Mouse (Mus musculus) hindbrain, embryonic 14.5 days (tissue): ENCODE results near the gene BC107364. TPM values are rescaled to one million over a fixed set of nuclear protein-coding genes. Genes with fewer than 3 reads are reported as not detected.
"Not testable (repeated sequence)": the region's sequence is repeated elsewhere in the genome, so short reads cannot be mapped to it uniquely, and the experiment has no call there.

Experiments used
- ATAC-seq: fragments of 200-750 bp; cut with Nextera tagmentation; 2 replicates; pipeline ENCODE4 v1.8.0; 2017; ENCODE audit warnings: moderate number of reproducible peaks, mild to moderate bottlenecking, moderate TSS enrichment, moderate library complexity; ENCODE audit not compliant: low FRiP score
- DNase-seq: peaks from one replicate; pipeline ENCODE4 v3.0.0-alpha.2; 2015; ENCODE audit warnings: low spot score
- H3K27ac ChIP-seq: fragments of 300-500 bp; sonication (generic); 2 replicates; pipeline ENCODE4 v1.5.1; 2014; ENCODE audit warnings: mild to moderate bottlenecking, moderate library complexity
- H3K27me3 ChIP-seq: fragments of 300-500 bp; sonication (generic); 2 replicates; pipeline ENCODE4 v1.6.1; 2014; ENCODE audit warnings: mild to moderate bottlenecking, low read length, mixed read lengths; ENCODE audit not compliant: control insufficient read depth, insufficient read depth
- H3K36me3 ChIP-seq: fragments of 300-500 bp; sonication (generic); replicated peaks from 2 replicates; pipeline ENCODE4 v1.6.1; 2014; ENCODE audit not compliant: control insufficient read depth, insufficient read depth
- H3K4me1 ChIP-seq: fragments of 300-500 bp; sonication (generic); replicated peaks from 2 replicates; pipeline ENCODE4 v1.6.1; 2014; ENCODE audit warnings: antibody characterized with exemption, low read length, mixed read lengths; ENCODE audit not compliant: control insufficient read depth, insufficient read depth
- H3K4me2 ChIP-seq: fragments of 300-500 bp; sonication (generic); replicated peaks from 2 replicates; pipeline ENCODE4 v1.6.1; 2014; ENCODE audit warnings: mild to moderate bottlenecking, moderate library complexity
- H3K4me3 ChIP-seq: fragments of 300-500 bp; sonication (generic); replicated peaks from 2 replicates; pipeline ENCODE4 v1.5.1; 2014; ENCODE audit warnings: mild to moderate bottlenecking, low read length
- H3K9ac ChIP-seq: fragments of 300-500 bp; sonication (generic); 2 replicates; pipeline ENCODE4 v1.6.1; 2014
- H3K9me3 ChIP-seq: fragments of 300-500 bp; sonication (generic); 2 replicates; pipeline ENCODE4 v1.6.1; 2016; ENCODE audit warnings: low read length; ENCODE audit not compliant: control insufficient read depth
- WGBS: fragments of 180-500 bp; shearing (Covaris S2); extraction: QIAGEN DNeasy Blood & Tissue Kit; methylation state at CpG from one replicate; pipeline ENCODE4 v1.1.7; 2014; 5-methylcytosine and 5-hydroxymethylcytosine counted together
- polyA plus RNA-seq: library from polyadenylated mRNA; unstranded; fragments of >200 nt; fragmentation: Nextera tagmentation; extraction: Ambion mirVana; gene quantifications from 2 replicates; pipeline ENCODE4 v1.2.1, GENCODE M21; 2014

The BC107364 gene
- polyA plus RNA-seq, 1 experiment from 2014 or later: not detected

DNA sequence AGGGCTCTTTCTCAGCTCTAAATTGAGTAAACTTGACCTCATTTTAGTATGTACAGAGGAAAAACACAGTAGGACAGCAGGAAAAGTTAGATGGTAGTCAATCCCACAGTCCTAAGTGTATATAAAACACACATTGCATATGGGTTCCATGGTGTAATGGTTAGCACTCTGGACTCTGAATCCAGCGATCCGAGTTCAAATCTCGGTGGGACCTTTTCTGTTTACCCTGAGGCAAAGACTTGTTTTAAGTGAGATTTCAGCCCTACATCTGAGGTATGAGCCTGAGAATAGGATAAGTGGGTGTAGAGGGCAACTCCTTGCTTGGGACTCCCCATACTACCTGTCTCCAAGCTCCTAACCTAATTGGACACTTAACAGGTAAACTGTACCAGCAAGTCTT is 27.1 kb upstream of the BC107364 start:
- 31% methylated on average over 3 of the region's 3 CpGs for WGBS

DNA sequence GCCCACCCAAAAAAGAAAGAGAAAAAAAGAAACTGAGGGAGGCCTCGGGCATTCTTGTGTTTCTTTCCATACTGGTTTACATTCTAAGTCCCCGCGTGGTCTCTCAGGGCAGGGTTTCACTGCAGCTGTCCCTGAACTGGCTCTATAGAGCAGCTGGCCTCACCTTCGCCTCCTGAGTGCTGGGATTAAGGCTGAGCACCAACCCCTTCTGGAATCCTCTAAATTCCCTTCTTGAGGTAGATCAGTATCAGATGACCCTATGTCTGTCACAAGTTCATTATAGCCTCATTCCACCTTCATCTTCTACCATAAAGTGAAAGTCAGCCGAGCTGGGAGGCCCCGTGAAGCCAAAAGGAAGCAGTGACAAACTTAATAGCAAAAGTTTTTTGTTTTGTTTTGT is 25.5 kb upstream of the BC107364 start:
- no peaks in the 10 kb centered on the region for H3K9me3 ChIP-seq
- H3K4me1 ChIP-seq: peaks cover 6% of the 10 kb centered on the region; the same call in 1 of the 2 replicates
- no peak overlapping the region for H3K4me2 ChIP-seq
- H3K27me3 ChIP-seq: peaks cover 68% of the 10 kb centered on the region
- DNase-seq (no peak), ATAC-seq (no peak)
- H3K4me3 ChIP-seq: no peak overlapping the region
- H3K27ac ChIP-seq: no peak overlapping the region
- no peak overlapping the region for H3K9ac ChIP-seq
- no peaks in the 10 kb centered on the region for H3K36me3 ChIP-seq
- WGBS: 74% methylated on average over 6 of the region's 6 CpGs

More for the DNA sequence above, 27.1 kb upstream of the BC107364 start:
- no peaks in the 10 kb centered on the region for H3K9me3 ChIP-seq
- no peak overlapping the region for H3K9ac ChIP-seq
- no peaks in the 10 kb centered on the region for H3K36me3 ChIP-seq
- no peak overlapping the region for H3K4me2 ChIP-seq
- ATAC-seq: no peak
- peaks cover 6% of the 10 kb centered on the region; the same call in 1 of the 2 replicates for H3K4me1 ChIP-seq
- no peak overlapping the region for H3K27ac ChIP-seq
- H3K27me3 ChIP-seq: peaks cover 55% of the 10 kb centered on the region
- no peak for DNase-seq
- H3K4me3 ChIP-seq: no peak overlapping the region

DNA sequence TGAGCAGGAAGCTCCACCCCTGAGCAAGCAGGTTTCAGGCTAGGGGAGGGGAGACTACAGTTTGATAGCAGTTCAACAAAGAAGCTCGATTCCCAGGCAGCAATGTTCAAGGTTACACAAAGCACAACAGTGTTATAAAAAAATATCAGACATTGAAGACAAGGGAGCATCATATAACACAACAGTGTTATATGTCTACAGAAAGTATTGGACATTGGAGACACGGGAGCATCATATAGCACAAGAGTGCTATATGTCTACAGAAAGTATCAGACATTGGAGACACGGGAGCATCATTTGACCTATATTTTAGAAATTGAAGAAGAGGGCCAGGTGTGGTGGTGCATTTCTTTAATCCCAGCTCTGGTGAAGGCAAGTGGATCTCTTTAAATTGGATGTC is 25.0 kb upstream of the BC107364 start:
- no peak for ATAC-seq
- no peak for DNase-seq
- Histone ChIP-seq H3K9me3 (no peaks in the 10 kb centered on the region), H3K27ac (no peak overlapping the region), H3K4me1 (peaks cover 6% of the 10 kb centered on the region; the same call in 1 of the 2 replicates), H3K9ac (no peak overlapping the region), H3K4me2 (no peak overlapping the region), H3K36me3 (no peaks in the 10 kb centered on the region), H3K4me3 (no peak overlapping the region), H3K27me3 (peaks cover 73% of the 10 kb centered on the region)
- 53% methylated on average over 3 of the region's 3 CpGs for WGBS

DNA sequence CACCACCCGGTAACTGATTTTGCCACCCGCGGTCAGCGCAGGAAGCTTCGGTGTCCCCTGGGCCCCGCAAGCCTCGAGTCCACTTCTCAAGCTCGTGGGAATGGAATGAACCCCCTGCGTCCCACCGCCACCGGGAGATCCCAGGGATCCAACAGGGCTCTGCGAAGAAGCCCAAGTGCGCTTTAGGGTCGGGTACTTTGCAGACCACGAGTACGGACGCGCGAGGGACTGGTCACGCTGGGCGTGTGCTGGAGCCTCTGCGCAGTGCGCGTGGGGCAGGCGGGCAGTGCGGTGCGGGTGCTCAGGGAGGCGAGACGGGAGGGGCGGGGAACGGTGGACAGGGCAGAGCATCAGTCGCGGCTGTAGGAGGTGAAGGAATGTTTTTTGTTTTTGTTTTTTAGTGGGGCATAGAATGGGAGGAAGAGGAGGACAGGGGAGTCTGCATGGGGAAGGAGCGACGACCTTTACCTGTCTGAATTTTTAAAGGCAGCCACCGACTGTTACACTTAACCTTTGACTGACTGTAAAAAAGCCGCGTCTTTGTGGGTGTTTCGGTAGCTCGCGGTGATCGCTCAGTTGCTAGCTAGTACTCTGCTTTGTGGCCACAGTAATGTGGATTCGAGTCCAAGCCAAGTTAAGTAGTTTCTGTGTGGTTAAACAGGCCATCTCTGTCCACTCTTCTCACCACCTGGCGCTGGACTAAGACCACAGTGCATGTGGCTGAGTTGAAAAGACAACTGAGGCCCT is 23.0 kb upstream of the BC107364 start:
- Histone ChIP-seq H3K4me1 (peaks cover 6% of the 10 kb centered on the region; the same call in 1 of the 2 replicates), H3K4me2 (peak overlapping the region; percentile 48), H3K9ac (no peak overlapping the region; the same call in 1 of the 2 replicates), H3K27me3 (peaks cover 75% of the 10 kb centered on the region), H3K4me3 (peak overlapping the region; percentile 23), H3K9me3 (no peaks in the 10 kb centered on the region), H3K27ac (no peak overlapping the region), H3K36me3 (no peaks in the 10 kb centered on the region)
- ATAC-seq: no peak
- DNase-seq: no peak
- 2% methylated on average over 44 of the region's 44 CpGs for WGBS

DNA sequence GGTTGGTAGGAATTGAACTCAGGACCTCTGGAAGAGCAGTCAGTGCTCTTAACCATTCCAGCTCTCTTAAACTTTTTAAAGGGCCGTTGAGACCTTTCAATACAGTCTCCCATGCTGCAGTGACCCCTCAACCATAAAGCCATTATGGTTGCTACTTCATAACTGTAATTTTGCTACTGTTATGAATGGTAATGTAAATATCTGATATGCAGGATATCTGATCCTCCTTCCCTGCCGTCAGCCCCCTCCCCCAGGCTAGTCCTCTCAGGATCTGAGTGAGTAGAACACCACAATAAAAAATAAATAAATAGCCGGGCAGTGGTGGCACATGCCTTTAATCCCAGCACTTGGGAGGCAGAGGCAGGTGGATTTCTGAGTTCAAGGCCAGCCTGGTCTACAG is 21.4 kb upstream of the BC107364 start:
- not testable (repeated sequence) for DNase-seq, H3K4me3 ChIP-seq, H3K27ac ChIP-seq, H3K4me1 ChIP-seq, ATAC-seq, H3K4me2 ChIP-seq, H3K9me3 ChIP-seq, H3K9ac ChIP-seq, H3K36me3 ChIP-seq
- H3K27me3 ChIP-seq: peaks cover 71% of the 10 kb centered on the region
- 72% methylated on average over 3 of the region's 3 CpGs for WGBS

DNA sequence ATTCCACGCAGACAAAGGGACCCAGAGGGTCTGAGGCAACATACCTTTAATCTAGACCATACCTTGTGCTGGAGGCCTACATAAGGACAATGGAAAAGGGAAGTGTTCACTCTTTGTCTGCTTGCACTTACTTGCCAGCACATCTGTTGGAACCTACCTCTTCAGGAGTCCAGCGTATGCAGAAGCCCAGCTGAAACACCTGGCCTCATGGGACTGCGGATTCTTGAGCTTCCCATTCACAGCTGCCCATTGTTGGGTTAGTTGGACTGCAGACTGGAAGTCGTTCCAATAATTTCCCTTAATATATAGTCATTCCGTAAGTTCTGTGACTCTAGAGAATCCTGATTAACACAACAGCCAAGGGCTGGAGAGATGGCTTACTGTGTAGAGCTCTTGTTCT is 20.0 kb upstream of the BC107364 start:
- no peak overlapping the region for H3K4me2 ChIP-seq
- H3K36me3 ChIP-seq: no peaks in the 10 kb centered on the region
- H3K27me3 ChIP-seq: peaks cover 64% of the 10 kb centered on the region
- DNase-seq (no peak), ATAC-seq (no peak)
- H3K9me3 ChIP-seq: no peaks in the 10 kb centered on the region
- 91% methylated on average over 5 of the region's 5 CpGs for WGBS
- no peak overlapping the region for H3K27ac ChIP-seq
- no peak overlapping the region for H3K9ac ChIP-seq
- H3K4me3 ChIP-seq: no peak overlapping the region
- H3K4me1 ChIP-seq: peaks cover 6% of the 10 kb centered on the region; the same call in 1 of the 2 replicates

DNA sequence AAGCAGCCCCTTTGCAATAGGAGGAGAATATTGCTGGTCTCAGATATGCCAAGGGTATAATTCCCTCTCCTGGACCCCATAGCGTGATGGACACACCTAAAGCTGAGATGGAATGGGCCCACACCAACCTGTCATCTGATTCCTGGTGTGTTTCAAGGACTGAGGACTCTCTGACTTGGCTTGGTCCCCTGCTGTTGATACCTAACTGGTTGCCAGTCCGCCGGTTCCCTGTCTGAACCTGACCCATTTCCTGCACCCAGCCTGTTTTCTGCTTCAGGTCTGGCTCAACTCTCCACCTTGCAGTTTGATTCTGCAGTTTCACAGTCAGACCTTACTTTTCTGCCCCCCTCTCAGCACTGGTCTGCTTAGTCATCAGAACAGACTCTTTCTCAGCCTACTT is 17.5 kb upstream of the BC107364 start:
- no peak overlapping the region for H3K4me3 ChIP-seq
- WGBS: 83% methylated on average over 3 of the region's 3 CpGs
- H3K27me3 ChIP-seq: peaks cover 61% of the 10 kb centered on the region
- H3K9me3 ChIP-seq: no peaks in the 10 kb centered on the region
- H3K4me2 ChIP-seq: no peak overlapping the region
- no peak overlapping the region for H3K27ac ChIP-seq
- ATAC-seq (no peak), DNase-seq (no peak)
- peaks cover under 1% of the 10 kb centered on the region; the same call in 1 of the 2 replicates for H3K4me1 ChIP-seq
- H3K9ac ChIP-seq: no peak overlapping the region
- no peaks in the 10 kb centered on the region for H3K36me3 ChIP-seq

DNA sequence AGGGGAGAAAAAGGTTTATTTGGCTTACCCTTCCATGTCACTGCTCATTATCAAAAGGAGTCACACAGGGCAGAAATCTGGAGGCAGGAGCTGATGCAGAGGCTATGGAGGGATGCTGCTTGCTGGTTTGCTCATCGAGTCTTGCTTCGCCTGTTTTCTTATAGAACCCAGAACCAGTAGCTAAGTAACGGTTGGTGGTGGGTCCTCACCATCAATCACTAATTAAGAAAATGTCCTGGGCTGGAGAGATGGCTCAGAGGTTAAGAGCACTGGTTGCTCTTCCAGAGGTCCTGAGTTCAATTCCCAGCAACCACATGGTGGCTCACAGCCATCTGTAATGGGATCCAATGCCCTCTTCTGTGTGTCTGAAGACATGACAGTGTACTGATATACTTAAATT is 16.2 kb upstream of the BC107364 start:
- H3K9me3 ChIP-seq, DNase-seq, H3K4me3 ChIP-seq, ATAC-seq, H3K4me2 ChIP-seq, H3K4me1 ChIP-seq, H3K9ac ChIP-seq, H3K36me3 ChIP-seq, H3K27ac ChIP-seq: not testable (repeated sequence)
- peaks cover 59% of the 10 kb centered on the region for H3K27me3 ChIP-seq
- 92% methylated on average over 3 of the region's 3 CpGs for WGBS

DNA sequence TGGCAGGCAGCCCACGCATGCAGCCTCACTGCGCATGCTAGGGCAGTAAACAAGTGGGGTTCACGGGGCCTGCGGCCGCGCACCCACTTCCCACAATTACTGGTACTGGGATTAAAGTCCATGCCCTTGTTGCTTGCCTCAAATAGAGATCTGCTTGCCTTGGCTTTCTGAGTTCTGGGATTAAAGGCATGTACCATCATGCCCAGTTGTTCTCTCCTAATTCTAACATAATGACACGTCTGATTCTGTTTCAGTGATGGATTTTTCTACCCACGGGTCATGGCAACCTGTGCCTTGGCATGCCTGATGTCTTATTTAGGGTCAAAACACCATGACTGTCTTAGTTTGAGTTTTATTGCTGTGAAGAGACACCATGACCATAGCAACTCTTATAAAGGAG is 15.5 kb upstream of the BC107364 start:
- Histone ChIP-seq H3K4me1 (no peaks in the 10 kb centered on the region), H3K9me3 (no peaks in the 10 kb centered on the region), H3K27me3 (peaks cover 52% of the 10 kb centered on the region), H3K27ac (no peak overlapping the region), H3K9ac (no peak overlapping the region), H3K4me2 (no peak overlapping the region), H3K36me3 (no peaks in the 10 kb centered on the region), H3K4me3 (no peak overlapping the region)
- WGBS: 88% methylated on average over 8 of the region's 8 CpGs
- no peak for ATAC-seq
- no peak for DNase-seq
